Mouse (Mus musculus): ENCODE data around the gene Olfr524. TPM values are rescaled to one million over a fixed set of nuclear protein-coding genes. Genes with fewer than 3 reads are reported as not detected.

The Olfr524 gene
- polyA plus RNA-seq, 1 experiment from 2014 or later, result 1.3 TPM

GRCm38 (mm10) chr7:140186646-140187620, 18.8 kb downstream of the Olfr524 start:
- DNase-seq (ENCODE audit: low spot score), result peak; percentile 79

DNA sequence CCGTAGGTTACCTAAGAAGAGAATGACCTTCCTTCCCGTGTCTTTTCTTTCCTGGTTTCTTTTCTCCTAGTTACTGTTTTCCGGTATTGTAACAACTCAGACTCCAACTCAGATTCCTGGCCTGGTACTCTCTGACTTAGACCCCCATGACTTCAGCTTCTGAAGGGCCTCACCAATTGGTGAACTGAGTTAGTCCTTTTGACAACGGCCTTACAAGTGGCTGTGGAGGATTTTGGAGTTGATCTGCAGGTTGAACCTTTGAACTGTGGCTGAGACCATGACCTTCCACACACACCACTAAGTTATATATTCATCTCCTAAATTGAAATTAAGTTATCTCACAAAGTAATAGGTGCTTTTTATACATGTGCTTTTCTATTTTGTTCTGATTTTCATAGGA, 21.6 kb downstream of the Olfr524 start:
- DNase-seq (ENCODE audit: low spot score), result no peak

- DNase-seq (ENCODE audit: low spot score), result no peak
Observed at GRCm38 (mm10) chr7:140180692-140181091, 25.1 kb downstream of the Olfr524 start.

DNA sequence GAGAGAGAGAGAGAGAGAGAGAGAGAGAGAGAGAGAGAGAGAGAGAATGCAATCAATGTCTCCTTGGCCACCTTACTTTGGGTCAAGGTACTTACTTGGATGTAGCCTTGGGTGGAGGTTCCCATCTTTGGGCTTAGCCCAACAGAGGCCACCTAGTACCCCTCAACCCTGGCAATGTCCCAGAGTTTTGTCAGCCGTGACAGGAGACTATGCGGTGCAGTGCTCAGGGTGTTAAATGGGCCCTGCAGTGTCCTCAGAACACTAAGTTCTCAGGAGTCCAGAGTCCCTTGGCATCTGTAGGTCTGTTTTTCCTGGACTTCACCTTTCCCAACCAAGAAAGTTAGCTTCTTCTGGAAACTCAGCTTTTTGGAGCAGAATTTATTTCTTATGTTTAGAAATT, 26.6 kb downstream of the Olfr524 start:
- no peak for DNase-seq (ENCODE audit: low spot score)

DNA sequence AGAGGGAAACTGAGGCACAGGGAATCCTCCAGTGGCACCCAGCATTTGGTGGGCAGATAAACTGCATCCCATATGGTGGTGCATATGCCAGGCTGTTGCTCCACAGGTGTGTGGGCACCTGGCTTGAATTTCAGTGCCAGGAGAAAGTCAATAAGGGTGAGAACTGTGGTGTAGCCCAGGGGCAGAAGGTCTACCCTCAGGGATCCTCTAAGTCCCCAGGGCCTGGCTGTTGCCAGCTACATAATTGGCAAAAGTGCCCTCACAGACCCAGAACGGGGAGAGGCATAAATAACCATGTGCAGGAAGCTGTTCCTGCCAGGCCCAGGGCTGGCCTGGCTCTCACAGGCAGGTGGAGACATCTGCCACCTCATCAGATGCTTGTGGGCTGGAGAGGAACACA, 32.8 kb downstream of the Olfr524 start, which contains the start of gene Olfr523:
Gene Olfr523 (plus strand): TSS at position 282 of the 400 bp plus-strand sequence.
- no peak for DNase-seq (ENCODE audit: low spot score)

- DNase-seq (ENCODE audit: low spot score), result no peak
Observed at GRCm38 (mm10) chr7:140170863-140171262, 34.9 kb downstream of the Olfr524 start.

- no peak for DNase-seq (ENCODE audit: low spot score)
Observed at GRCm38 (mm10) chr7:140169386-140169785, 36.4 kb downstream of the Olfr524 start.

DNA sequence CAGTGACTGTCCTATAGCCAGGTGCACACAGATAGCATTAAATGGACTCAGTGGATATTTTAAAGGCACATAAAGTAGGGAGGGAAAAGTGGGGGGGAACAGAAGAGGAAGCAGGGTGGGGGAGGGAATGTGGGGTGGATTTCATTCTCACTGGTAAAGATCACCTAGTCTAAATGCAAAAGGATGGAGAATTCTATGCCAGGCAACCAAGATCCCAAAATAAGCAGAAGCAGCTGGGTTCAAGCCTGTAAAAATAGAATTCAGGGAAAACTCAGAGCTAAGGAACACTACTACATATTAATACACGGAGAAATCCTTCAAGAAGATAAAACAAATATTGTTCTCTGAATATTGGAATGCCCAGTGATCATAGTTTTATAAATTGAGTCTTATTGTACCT, 37.8 kb downstream of the Olfr524 start:
- no peak for DNase-seq (ENCODE audit: low spot score)

- DNase-seq (ENCODE audit: low spot score), result no peak
Observed at GRCm38 (mm10) chr7:140164664-140165063, 41.1 kb downstream of the Olfr524 start, which contains the start of gene Olfr522. TSS of gene Olfr522 (minus strand) at chr7:140164764.

- DNase-seq (ENCODE audit: low spot score), result no peak
Observed at GRCm38 (mm10) chr7:140160363-140160762, 45.4 kb downstream of the Olfr524 start.

DNA sequence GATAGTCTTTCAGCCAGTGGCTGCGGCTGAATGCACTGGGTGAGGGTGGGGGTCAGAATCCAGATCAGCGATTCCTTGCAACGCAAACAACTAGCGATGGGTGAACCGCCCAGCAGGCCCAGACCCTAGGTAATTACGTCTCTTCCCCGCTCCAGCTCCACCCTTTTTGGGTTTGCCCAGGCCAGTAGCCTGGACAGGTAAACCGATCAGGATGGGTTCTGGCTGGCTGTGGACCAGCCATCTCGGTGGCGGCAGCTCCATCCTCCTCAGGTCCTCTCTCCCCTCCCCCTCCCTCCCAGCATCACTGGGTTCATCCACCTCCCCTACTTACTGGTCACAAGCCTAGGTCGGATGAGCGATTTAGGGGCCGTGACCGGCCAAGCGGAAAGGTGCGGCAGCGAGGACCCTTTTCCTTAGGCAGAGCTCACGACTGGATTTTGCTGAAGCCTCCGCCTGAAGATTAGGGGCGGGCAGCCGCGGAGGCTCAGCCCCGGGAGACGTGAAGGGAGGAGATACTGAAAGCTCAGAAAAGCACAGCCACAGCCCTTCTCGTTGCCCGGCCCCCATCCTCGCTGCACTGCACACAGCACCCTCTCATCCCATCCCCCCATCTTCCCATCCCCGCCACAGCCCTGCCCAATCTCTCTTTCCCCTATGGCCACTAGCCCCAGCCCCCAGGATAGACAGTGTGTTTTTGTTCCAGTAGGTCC, 51.4 kb downstream of the Olfr524 start, which contains the start of gene Sprn:
Gene Sprn (minus strand): TSS at position 660 of the 710 bp plus-strand sequence.
- no peak for DNase-seq (ENCODE audit: low spot score)

GRCm38 (mm10) chr7:140153829-140154217, 51.9 kb downstream of the Olfr524 start:
- DNase-seq (ENCODE audit: low spot score), result no peak

GRCm38 (mm10) chr7:140153383-140153782, 52.4 kb downstream of the Olfr524 start:
- no peak for DNase-seq (ENCODE audit: low spot score)

Other genes starting within 250 kb of the Olfr524 start
- 0.71 and 0.90 TPM in 2 replicates for gene 6430531B16Rik, start 227.2 kb downstream of the Olfr524 start, polyA plus RNA-seq (2015; fragmentation: Nextera tagmentation; extraction: Ambion mirVana)
- gene Adam8, start 213.4 kb downstream of the Olfr524 start, polyA plus RNA-seq (2015; fragmentation: Nextera tagmentation; extraction: Ambion mirVana), result 5.3 and 6.7 TPM in 2 replicates
- 38.9 and 40.3 TPM in 2 replicates for gene Zfp511, start 169.6 kb downstream of the Olfr524 start, polyA plus RNA-seq (2015; fragmentation: Nextera tagmentation; extraction: Ambion mirVana)
- 42.2 TPM in 2 replicates for gene Tubgcp2, start 169.3 kb downstream of the Olfr524 start, polyA plus RNA-seq (2015; fragmentation: Nextera tagmentation; extraction: Ambion mirVana)
- 0.21 and 0.25 TPM in 2 replicates for gene Msx3, start 156.9 kb downstream of the Olfr524 start, polyA plus RNA-seq (2015; fragmentation: Nextera tagmentation; extraction: Ambion mirVana)
- gene Caly, start 123.4 kb downstream of the Olfr524 start, polyA plus RNA-seq (2015; fragmentation: Nextera tagmentation; extraction: Ambion mirVana), result 0.44 and 0.52 TPM in 2 replicates
- 1.5 and 2.3 TPM in 2 replicates for gene Prap1, start 112.6 kb downstream of the Olfr524 start, polyA plus RNA-seq (2015; fragmentation: Nextera tagmentation; extraction: Ambion mirVana)
- gene Fuom, start 103.5 kb downstream of the Olfr524 start, polyA plus RNA-seq (2015; fragmentation: Nextera tagmentation; extraction: Ambion mirVana), result 27.8 and 28.6 TPM in 2 replicates
- 26.8 and 28.8 TPM in 2 replicates for gene Paox, start 90.2 kb downstream of the Olfr524 start, polyA plus RNA-seq (2015; fragmentation: Nextera tagmentation; extraction: Ambion mirVana)
- gene Echs1, start 89.5 kb downstream of the Olfr524 start, polyA plus RNA-seq (2015; fragmentation: Nextera tagmentation; extraction: Ambion mirVana), result 95.0 and 102 TPM in 2 replicates
- 32.1 and 33.1 TPM in 2 replicates for gene Mtg1, start 68.4 kb downstream of the Olfr524 start, polyA plus RNA-seq (2015; fragmentation: Nextera tagmentation; extraction: Ambion mirVana)
- gene Sprn, start 51.1 kb downstream of the Olfr524 start, polyA plus RNA-seq (2015; fragmentation: Nextera tagmentation; extraction: Ambion mirVana), result 0.06 and 0.07 TPM in 2 replicates
- gene Olfr522, start 41.2 kb downstream of the Olfr524 start, polyA plus RNA-seq (2015; fragmentation: Nextera tagmentation; extraction: Ambion mirVana), result not detected in 2 replicates
- 0.08 TPM in 2 replicates for gene Olfr523, start 32.7 kb downstream of the Olfr524 start, polyA plus RNA-seq (2015; fragmentation: Nextera tagmentation; extraction: Ambion mirVana)
- gene Cd163l1, start 12.3 kb upstream of the Olfr524 start, polyA plus RNA-seq (2015; fragmentation: Nextera tagmentation; extraction: Ambion mirVana), result 40.2 and 40.6 TPM in 2 replicates
- gene 5830411N06Rik, start 41.3 kb upstream of the Olfr524 start, polyA plus RNA-seq (2015; fragmentation: Nextera tagmentation; extraction: Ambion mirVana), result 26.5 and 34.2 TPM in 2 replicates
- 0.03 and 0.08 TPM in 2 replicates for gene Olfr525, start 114.9 kb upstream of the Olfr524 start, polyA plus RNA-seq (2015; fragmentation: Nextera tagmentation; extraction: Ambion mirVana)
- gene Olfr527, start 128.1 kb upstream of the Olfr524 start, polyA plus RNA-seq (2015; fragmentation: Nextera tagmentation; extraction: Ambion mirVana), result 0.06 TPM in 1 of 2 replicates, not detected in the other
- not detected in 2 replicates for gene Olfr60, start 155.7 kb upstream of the Olfr524 start, polyA plus RNA-seq (2015; fragmentation: Nextera tagmentation; extraction: Ambion mirVana)
- 0.21 TPM in 1 of 2 replicates, not detected in the other for gene Olfr530, start 170.4 kb upstream of the Olfr524 start, polyA plus RNA-seq (2015; fragmentation: Nextera tagmentation; extraction: Ambion mirVana)
- 0.05 and 0.08 TPM in 2 replicates for gene Olfr531, start 197.0 kb upstream of the Olfr524 start, polyA plus RNA-seq (2015; fragmentation: Nextera tagmentation; extraction: Ambion mirVana)
- gene Olfr532, start 215.7 kb upstream of the Olfr524 start, polyA plus RNA-seq (2015; fragmentation: Nextera tagmentation; extraction: Ambion mirVana), result not detected in 2 replicates

Data from thymus, postnatal 0 days (tissue).